Mouse (Mus musculus): ENCODE results near the gene Vmn1r157. TPM values are rescaled to one million over a fixed set of nuclear protein-coding genes. Genes with fewer than 3 reads are reported as not detected.
"Not testable (repeated sequence)": the region's sequence is repeated elsewhere in the genome, so short reads cannot be mapped to it uniquely, and the experiment has no call there.

Gene Vmn1r157
- polyA plus RNA-seq (2015; fragmentation: Nextera tagmentation; extraction: Ambion mirVana), result not detected in 2 replicates

- H3K4me1 ChIP-seq (ENCODE audit: control insufficient read depth, insufficient read depth, low read length); H3K9ac ChIP-seq (ENCODE audit: low read depth, low read length); H3K36me3 ChIP-seq (ENCODE audit: control insufficient read depth, insufficient read depth, low read length); H3K4me3 ChIP-seq (ENCODE audit: low read length); ATAC-seq; H3K27me3 ChIP-seq (replicated peaks; ENCODE audit: control insufficient read depth, insufficient read depth, low read length); H3K27ac ChIP-seq (ENCODE audit: low read length); H3K9me3 ChIP-seq (ENCODE audit: control insufficient read depth, low read length); H3K4me2 ChIP-seq (ENCODE audit: low read depth, low read length): not testable (repeated sequence)
- WGBS, result 33% methylated on average over 2 of the region's 3 CpGs
Measured at GRCm38 (mm10) chr7:22761397-22761796, at the start of gene Vmn1r157. TSS of gene Vmn1r157 (plus strand) at chr7:22761697.

- H3K4me3 ChIP-seq (ENCODE audit: low read length); H3K9ac ChIP-seq (ENCODE audit: low read depth, low read length); H3K4me2 ChIP-seq (ENCODE audit: low read depth, low read length); H3K27ac ChIP-seq (ENCODE audit: low read length); H3K9me3 ChIP-seq (ENCODE audit: control insufficient read depth, low read length); H3K27me3 ChIP-seq (replicated peaks; ENCODE audit: control insufficient read depth, insufficient read depth, low read length); H3K36me3 ChIP-seq (ENCODE audit: control insufficient read depth, insufficient read depth, low read length); H3K4me1 ChIP-seq (ENCODE audit: control insufficient read depth, insufficient read depth, low read length); ATAC-seq: not testable (repeated sequence)
- WGBS, result no CpG with 5 or more reads among the region's 1 CpGs
Measured at GRCm38 (mm10) chr7:22719610-22720009, 41.9 kb upstream of the Vmn1r157 start, which contains the start of gene Gm4567. TSS of gene Gm4567 (minus strand) at chr7:22719710.

- H3K27ac ChIP-seq (ENCODE audit: low read length); H3K9me3 ChIP-seq (ENCODE audit: control insufficient read depth, low read length); ATAC-seq; H3K27me3 ChIP-seq (replicated peaks; ENCODE audit: control insufficient read depth, insufficient read depth, low read length); H3K4me3 ChIP-seq (ENCODE audit: low read length); H3K9ac ChIP-seq (ENCODE audit: low read depth, low read length); H3K36me3 ChIP-seq (ENCODE audit: control insufficient read depth, insufficient read depth, low read length); H3K4me2 ChIP-seq (ENCODE audit: low read depth, low read length); H3K4me1 ChIP-seq (ENCODE audit: control insufficient read depth, insufficient read depth, low read length): not testable (repeated sequence)
- WGBS, result 98% methylated on average over 2 of the region's 11 CpGs
Measured at GRCm38 (mm10) chr7:22775981-22776380, 14.5 kb downstream of the Vmn1r157 start.

GRCm38 (mm10) chr7:22790682-22791081 lies 29.2 kb downstream of the Vmn1r157 start, which contains the start of gene Vmn1r158:
TSS of gene Vmn1r158 (minus strand) at chr7:22790782.
- WGBS, result 57% methylated on average over 2 of the region's 2 CpGs
- not testable (repeated sequence) for ATAC-seq

More at GRCm38 (mm10) chr7:22790682-22791081, 29.2 kb downstream of the Vmn1r157 start, which contains the start of gene Vmn1r158:
- H3K4me1 ChIP-seq (ENCODE audit: control insufficient read depth, insufficient read depth, low read length); H3K4me3 ChIP-seq (ENCODE audit: low read length); H3K9ac ChIP-seq (ENCODE audit: low read depth, low read length); H3K4me2 ChIP-seq (ENCODE audit: low read depth, low read length); H3K27me3 ChIP-seq (replicated peaks; ENCODE audit: control insufficient read depth, insufficient read depth, low read length); H3K27ac ChIP-seq (ENCODE audit: low read length); H3K9me3 ChIP-seq (ENCODE audit: control insufficient read depth, low read length); H3K36me3 ChIP-seq (ENCODE audit: control insufficient read depth, insufficient read depth, low read length): not testable (repeated sequence)

Other genes with a start within 250 kb of the Vmn1r157 start
- gene Vmn1r152, start 238.7 kb upstream of the Vmn1r157 start, polyA plus RNA-seq (2015; fragmentation: Nextera tagmentation; extraction: Ambion mirVana), result not detected in 2 replicates
- not detected in 2 replicates for gene Gm8677, start 226.8 kb upstream of the Vmn1r157 start, polyA plus RNA-seq (2015; fragmentation: Nextera tagmentation; extraction: Ambion mirVana)
- gene Gm4201, start 196.4 kb upstream of the Vmn1r157 start, polyA plus RNA-seq (2015; fragmentation: Nextera tagmentation; extraction: Ambion mirVana), result not detected in 2 replicates
- gene Gm4565, start 173.6 kb upstream of the Vmn1r157 start, polyA plus RNA-seq (2015; fragmentation: Nextera tagmentation; extraction: Ambion mirVana), result not detected in 2 replicates
- gene Vmn1r155, start 103.7 kb upstream of the Vmn1r157 start, polyA plus RNA-seq (2015; fragmentation: Nextera tagmentation; extraction: Ambion mirVana), result not detected in 2 replicates
- gene Gm8693, start 69.4 kb upstream of the Vmn1r157 start, polyA plus RNA-seq (2015; fragmentation: Nextera tagmentation; extraction: Ambion mirVana), result not detected in 2 replicates
- gene Gm4567, start 42.0 kb upstream of the Vmn1r157 start, polyA plus RNA-seq (2015; fragmentation: Nextera tagmentation; extraction: Ambion mirVana), result not detected in 2 replicates
- gene Vmn1r158, start 29.1 kb downstream of the Vmn1r157 start, polyA plus RNA-seq (2015; fragmentation: Nextera tagmentation; extraction: Ambion mirVana), result not detected in 2 replicates
- not detected in 2 replicates for gene Vmn1r159, start 81.9 kb downstream of the Vmn1r157 start, polyA plus RNA-seq (2015; fragmentation: Nextera tagmentation; extraction: Ambion mirVana)
- gene Vmn1r160, start 109.5 kb downstream of the Vmn1r157 start, polyA plus RNA-seq (2015; fragmentation: Nextera tagmentation; extraction: Ambion mirVana), result not detected in 2 replicates
- not detected in 2 replicates for gene Gm4214, start 223.0 kb downstream of the Vmn1r157 start, polyA plus RNA-seq (2015; fragmentation: Nextera tagmentation; extraction: Ambion mirVana)

Data from intestine, embryonic 16.5 days (tissue).